Mouse (Mus musculus): ENCODE data around the gene Ahctf1. TPM values are rescaled to one million over a fixed set of nuclear protein-coding genes. Genes with fewer than 3 reads are reported as not detected.
"Not testable (repeated sequence)": the region's sequence is repeated elsewhere in the genome, so short reads cannot be mapped to it uniquely, and the experiment has no call there.

Ahctf1 gene
- polyA plus RNA-seq, 1 experiment from 2014 or later = 36.0 TPM

- Histone ChIP-seq H3K9ac (no peak overlapping the region), H3K9me3 (no peaks in the 10 kb centered on the region), H3K27ac (no peak overlapping the region), H3K4me3 (no peak overlapping the region), H3K4me2 (replicated peaks) (no peak overlapping the region), H3K4me1 (no peaks in the 10 kb centered on the region), H3K27me3 (no peaks in the 10 kb centered on the region), H3K36me3 (peaks cover 45% of the 10 kb centered on the region)
- ATAC-seq (ENCODE audit: insufficient number of reproducible peaks, insufficient read depth, low FRiP score, low TSS enrichment) = no peak
- WGBS = 84% methylated on average over 4 of the region's 4 CpGs
Measured at GRCm38 (mm10) chr1:179743593-179744193, 59.8 kb downstream of the Ahctf1 start.

DNA sequence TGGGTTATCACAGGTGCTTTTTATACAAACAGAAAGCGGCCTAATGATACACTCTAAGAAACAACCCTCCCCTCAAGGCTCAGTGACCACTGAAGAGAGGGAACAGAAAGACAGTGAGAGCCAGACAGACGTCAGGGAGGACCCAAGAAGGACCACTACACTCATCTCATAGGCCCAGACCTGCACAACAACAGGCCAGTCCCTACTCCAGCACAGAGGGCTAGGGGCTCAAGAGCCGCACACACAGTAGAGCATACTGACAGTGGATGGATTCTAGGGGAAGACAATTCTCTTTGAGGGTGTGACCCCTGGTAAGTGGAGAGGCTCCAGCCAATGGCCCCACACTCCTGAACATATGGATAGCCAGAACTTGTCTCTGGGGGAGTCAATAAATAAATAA lies 67.0 kb downstream of the Ahctf1 start:
- Histone ChIP-seq H3K36me3 (no peaks in the 10 kb centered on the region), H3K4me1 (no peaks in the 10 kb centered on the region), H3K9ac (no peak overlapping the region), H3K27ac (no peak overlapping the region), H3K4me3 (no peak overlapping the region), H3K9me3 (no peaks in the 10 kb centered on the region), H3K27me3 (no peaks in the 10 kb centered on the region), H3K4me2 (replicated peaks) (no peak overlapping the region)
- no peak for ATAC-seq (ENCODE audit: insufficient number of reproducible peaks, insufficient read depth, low FRiP score, low TSS enrichment)
- WGBS = 82% methylated on average over 3 of the region's 3 CpGs

GRCm38 (mm10) chr1:179734500-179735474 lies 68.7 kb downstream of the Ahctf1 start:
- H3K36me3 ChIP-seq = no peaks in the 10 kb centered on the region
- no peaks in the 10 kb centered on the region for H3K4me1 ChIP-seq
- H3K4me2 ChIP-seq (replicated peaks) = no peak overlapping the region
- no peak overlapping the region for H3K4me3 ChIP-seq
- H3K27ac ChIP-seq = no peak overlapping the region
- no peaks in the 10 kb centered on the region for H3K9me3 ChIP-seq
- H3K27me3 ChIP-seq = no peaks in the 10 kb centered on the region
- WGBS = 29% methylated on average over 15 of the region's 15 CpGs
- ATAC-seq (ENCODE audit: insufficient number of reproducible peaks, insufficient read depth, low FRiP score, low TSS enrichment) = no peak
- H3K9ac ChIP-seq = no peak overlapping the region

DNA sequence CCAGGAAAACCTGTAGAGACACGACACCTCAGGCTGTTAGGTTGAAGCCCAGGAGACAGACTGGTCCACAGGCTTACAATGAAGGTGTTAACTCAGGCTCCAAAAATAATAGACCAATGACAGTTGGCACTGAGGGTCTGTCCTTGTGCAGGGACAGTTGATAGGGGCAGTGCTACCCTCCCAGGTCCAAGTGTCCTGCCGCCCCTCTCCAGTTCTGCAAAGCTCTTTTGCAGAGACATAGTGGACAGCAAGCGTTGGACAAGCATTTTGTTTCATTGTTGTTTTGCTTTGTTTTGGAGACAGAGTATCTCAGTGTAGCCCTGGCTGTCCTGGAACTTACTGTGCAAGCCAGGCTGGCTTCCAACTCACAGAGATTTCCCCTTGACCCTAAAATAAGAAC lies 72.1 kb downstream of the Ahctf1 start:
- Histone ChIP-seq H3K36me3 (no peaks in the 10 kb centered on the region), H3K9me3 (no peaks in the 10 kb centered on the region), H3K4me2 (replicated peaks) (no peak overlapping the region), H3K4me3 (no peak overlapping the region), H3K27ac (no peak overlapping the region), H3K27me3 (no peaks in the 10 kb centered on the region), H3K9ac (no peak overlapping the region), H3K4me1 (no peaks in the 10 kb centered on the region)
- no peak for ATAC-seq (ENCODE audit: insufficient number of reproducible peaks, insufficient read depth, low FRiP score, low TSS enrichment)
- WGBS = 87% methylated on average over 3 of the region's 3 CpGs

DNA sequence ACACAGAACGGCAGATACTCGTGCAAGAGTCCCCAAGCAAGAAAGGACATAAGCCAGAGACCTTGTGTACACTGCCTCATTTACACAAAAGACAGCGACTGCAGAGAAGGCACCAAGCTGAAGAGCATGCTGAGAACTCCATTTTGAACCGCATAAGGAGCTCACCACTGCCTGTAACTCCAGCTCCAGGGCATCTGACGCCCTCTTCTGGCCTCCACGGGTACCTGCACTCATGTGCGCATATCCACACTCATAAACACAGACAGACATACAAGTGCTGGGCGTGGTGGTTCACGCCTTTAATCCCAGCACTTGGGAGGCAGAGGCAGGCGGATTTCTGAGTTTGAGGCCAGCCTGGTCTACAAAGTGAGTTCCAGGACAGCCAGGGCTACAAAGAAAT lies 74.8 kb downstream of the Ahctf1 start:
- no peak for ATAC-seq (ENCODE audit: insufficient number of reproducible peaks, insufficient read depth, low FRiP score, low TSS enrichment)
- no peak overlapping the region for H3K27ac ChIP-seq
- H3K36me3 ChIP-seq = no peaks in the 10 kb centered on the region
- WGBS = 87% methylated on average over 10 of the region's 10 CpGs
- no peak overlapping the region for H3K4me2 ChIP-seq (replicated peaks)
- H3K4me3 ChIP-seq = no peak overlapping the region
- H3K27me3 ChIP-seq = no peaks in the 10 kb centered on the region
- no peak overlapping the region for H3K9ac ChIP-seq
- H3K9me3 ChIP-seq = no peaks in the 10 kb centered on the region
- no peaks in the 10 kb centered on the region for H3K4me1 ChIP-seq

DNA sequence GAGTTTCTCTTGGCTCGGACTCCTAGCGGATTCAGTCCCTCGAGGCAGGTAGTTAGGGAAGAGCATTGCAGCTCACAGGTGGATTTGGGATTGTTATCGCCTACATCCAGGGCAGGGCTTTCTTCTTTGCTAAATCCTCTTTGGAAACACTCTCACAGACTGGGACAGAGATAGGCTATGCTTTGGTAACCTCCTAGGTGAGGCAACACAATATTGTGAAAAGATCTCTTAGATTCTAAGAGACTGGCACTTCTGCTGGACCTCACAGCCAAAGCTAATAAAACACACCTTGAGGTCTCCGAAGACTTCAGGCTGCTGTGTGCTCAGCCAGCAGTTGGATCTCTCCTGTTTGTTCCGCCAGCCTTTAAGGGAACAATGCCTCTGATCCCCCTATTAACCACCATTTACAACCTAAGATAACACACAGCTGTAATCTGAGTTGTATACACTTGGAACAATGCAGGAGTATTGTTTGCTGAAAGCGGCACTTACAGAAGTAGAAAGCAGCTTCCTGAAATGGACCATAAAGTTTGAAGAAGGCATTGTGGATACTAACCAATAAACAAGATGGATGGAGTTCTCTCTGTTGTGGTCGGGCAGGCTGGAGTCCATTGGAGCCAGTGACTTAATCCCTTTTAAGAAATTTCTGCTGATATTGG lies 80.5 kb downstream of the Ahctf1 start:
- 81% methylated on average over 8 of the region's 8 CpGs for WGBS
- Histone ChIP-seq H3K36me3 (no peaks in the 10 kb centered on the region), H3K4me1 (no peaks in the 10 kb centered on the region), H3K9ac (no peak overlapping the region), H3K9me3 (no peaks in the 10 kb centered on the region), H3K4me2 (replicated peaks) (no peak overlapping the region), H3K27ac (no peak overlapping the region), H3K4me3 (no peak overlapping the region), H3K27me3 (no peaks in the 10 kb centered on the region)
- no peak for ATAC-seq (ENCODE audit: insufficient number of reproducible peaks, insufficient read depth, low FRiP score, low TSS enrichment)

GRCm38 (mm10) chr1:179715786-179716185 lies 87.7 kb downstream of the Ahctf1 start:
- Histone ChIP-seq H3K27me3 (no peaks in the 10 kb centered on the region), H3K27ac (no peak overlapping the region), H3K4me3 (no peak overlapping the region), H3K9me3 (no peaks in the 10 kb centered on the region), H3K4me1 (no peaks in the 10 kb centered on the region), H3K9ac (no peak overlapping the region), H3K4me2 (replicated peaks) (no peak overlapping the region), H3K36me3 (no peaks in the 10 kb centered on the region)
- ATAC-seq (ENCODE audit: insufficient number of reproducible peaks, insufficient read depth, low FRiP score, low TSS enrichment) = no peak
- 91% methylated on average over 4 of the region's 4 CpGs for WGBS

DNA sequence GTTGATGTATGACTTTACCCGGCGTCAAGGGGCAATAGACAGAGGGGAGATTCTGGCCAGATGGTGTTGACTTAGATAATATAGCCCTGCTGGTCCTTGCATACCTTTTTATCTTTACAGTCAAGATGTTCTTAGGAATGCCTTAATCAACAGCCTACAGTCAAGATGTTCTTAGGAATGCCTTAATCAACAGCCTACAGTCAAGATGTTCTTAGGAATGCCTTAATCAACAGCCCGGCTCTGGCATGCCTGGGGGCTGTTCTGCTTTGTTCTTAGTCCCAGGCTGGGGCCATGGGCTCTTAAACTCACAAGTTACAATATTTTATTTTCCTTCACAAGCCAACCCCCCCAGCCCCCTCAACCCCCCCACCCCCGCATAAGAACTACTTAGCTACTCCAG lies 88.2 kb downstream of the Ahctf1 start:
- not testable (repeated sequence) for H3K9me3 ChIP-seq; H3K27ac ChIP-seq; H3K4me2 ChIP-seq (replicated peaks); H3K27me3 ChIP-seq; ATAC-seq (ENCODE audit: insufficient number of reproducible peaks, insufficient read depth, low FRiP score, low TSS enrichment); H3K36me3 ChIP-seq; H3K4me3 ChIP-seq; H3K4me1 ChIP-seq; H3K9ac ChIP-seq
- WGBS = 85% methylated on average over 3 of the region's 4 CpGs

DNA sequence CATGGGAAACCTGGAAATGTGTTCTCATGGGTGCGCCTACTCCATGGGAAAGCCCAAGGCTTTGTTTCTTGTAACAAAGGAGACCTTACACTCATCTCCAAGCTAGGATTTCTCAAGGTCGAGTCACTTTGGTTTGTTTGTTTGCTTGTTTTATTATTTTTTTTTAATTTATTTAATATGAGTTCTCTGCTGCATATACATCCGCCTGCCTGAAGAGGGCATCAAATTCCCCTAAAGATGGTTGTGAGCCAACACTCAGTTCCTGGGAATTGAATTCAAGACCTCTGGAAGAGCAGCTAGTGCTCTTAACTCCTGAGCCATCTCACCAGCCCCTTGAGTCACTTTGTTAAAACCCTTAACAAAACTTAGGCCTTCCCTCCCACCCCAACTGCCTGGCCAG lies 90.1 kb downstream of the Ahctf1 start:
- no peaks in the 10 kb centered on the region for H3K9me3 ChIP-seq
- H3K4me3 ChIP-seq = no peak overlapping the region
- no peaks in the 10 kb centered on the region for H3K27me3 ChIP-seq
- H3K9ac ChIP-seq = no peak overlapping the region
- H3K4me2 ChIP-seq (replicated peaks) = no peak overlapping the region
- H3K36me3 ChIP-seq = no peaks in the 10 kb centered on the region
- no peak overlapping the region for H3K27ac ChIP-seq
- no peaks in the 10 kb centered on the region for H3K4me1 ChIP-seq
- no peak for ATAC-seq (ENCODE audit: insufficient number of reproducible peaks, insufficient read depth, low FRiP score, low TSS enrichment)
- 76% methylated on average over 3 of the region's 3 CpGs for WGBS

GRCm38 (mm10) chr1:179712658-179713057 lies 90.8 kb downstream of the Ahctf1 start:
- H3K27ac ChIP-seq = no peak overlapping the region
- no peak overlapping the region for H3K4me2 ChIP-seq (replicated peaks)
- H3K27me3 ChIP-seq = no peaks in the 10 kb centered on the region
- no peak for ATAC-seq (ENCODE audit: insufficient number of reproducible peaks, insufficient read depth, low FRiP score, low TSS enrichment)
- no peak overlapping the region for H3K9ac ChIP-seq
- no peak overlapping the region for H3K4me3 ChIP-seq
- H3K9me3 ChIP-seq = no peaks in the 10 kb centered on the region
- no peaks in the 10 kb centered on the region for H3K4me1 ChIP-seq
- WGBS = 85% methylated on average over 7 of the region's 7 CpGs
- no peaks in the 10 kb centered on the region for H3K36me3 ChIP-seq

DNA sequence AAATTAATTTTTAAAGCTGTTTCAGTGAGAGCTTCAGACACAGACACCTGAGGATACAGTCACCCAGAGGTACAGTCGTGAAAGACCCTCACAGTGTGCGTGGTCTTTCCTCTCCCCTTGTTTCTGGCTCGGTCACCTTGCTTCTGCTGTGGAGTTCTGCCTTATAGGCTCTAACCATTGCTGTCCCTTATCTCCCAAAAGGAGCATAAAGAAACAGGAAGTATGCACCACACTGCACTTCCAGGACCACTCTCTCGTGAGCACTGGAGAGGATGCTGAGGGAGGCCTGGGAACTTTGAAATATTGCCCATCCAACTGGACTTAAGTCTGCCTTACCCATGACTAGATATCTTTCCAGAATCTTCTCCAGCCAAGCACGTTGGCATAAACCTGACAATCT lies 92.7 kb downstream of the Ahctf1 start:
- WGBS = 85% methylated on average over 5 of the region's 5 CpGs
- Histone ChIP-seq H3K9me3 (no peaks in the 10 kb centered on the region), H3K4me2 (replicated peaks) (no peak overlapping the region), H3K9ac (no peak overlapping the region), H3K27ac (no peak overlapping the region), H3K4me3 (no peak overlapping the region), H3K27me3 (no peaks in the 10 kb centered on the region), H3K36me3 (no peaks in the 10 kb centered on the region), H3K4me1 (no peaks in the 10 kb centered on the region)
- no peak for ATAC-seq (ENCODE audit: insufficient number of reproducible peaks, insufficient read depth, low FRiP score, low TSS enrichment)

DNA sequence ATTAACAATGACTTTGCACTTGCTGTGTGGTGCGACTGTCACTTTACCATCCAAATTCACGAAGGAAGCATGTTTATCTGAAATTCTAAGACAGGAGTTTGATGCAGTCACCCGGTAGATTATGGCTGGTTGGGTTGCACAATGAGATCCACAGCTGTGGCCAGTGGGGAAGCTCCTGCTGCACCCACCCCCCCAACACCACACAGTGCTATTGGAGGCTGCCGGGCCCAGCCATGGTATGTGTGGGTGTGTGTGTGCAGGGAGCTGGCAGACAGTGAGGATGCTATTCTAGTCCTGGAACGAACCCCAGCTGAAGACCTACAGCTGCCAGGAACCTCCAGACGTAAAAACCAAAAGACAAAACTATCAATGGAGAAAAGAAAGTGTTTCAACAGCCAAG lies 94.1 kb downstream of the Ahctf1 start:
- H3K27ac ChIP-seq = no peak overlapping the region
- no peak overlapping the region for H3K4me2 ChIP-seq (replicated peaks)
- no peak overlapping the region for H3K9ac ChIP-seq
- no peaks in the 10 kb centered on the region for H3K4me1 ChIP-seq
- H3K27me3 ChIP-seq = no peaks in the 10 kb centered on the region
- 87% methylated on average over 6 of the region's 6 CpGs for WGBS
- ATAC-seq (ENCODE audit: insufficient number of reproducible peaks, insufficient read depth, low FRiP score, low TSS enrichment) = no peak
- no peaks in the 10 kb centered on the region for H3K36me3 ChIP-seq
- no peak overlapping the region for H3K4me3 ChIP-seq
- no peaks in the 10 kb centered on the region for H3K9me3 ChIP-seq

Measured in embryonic facial prominence, embryonic 12.5 days (tissue).